Mouse (Mus musculus): ENCODE results near the gene Foxb2. TPM values are rescaled to one million over a fixed set of nuclear protein-coding genes. Genes with fewer than 3 reads are reported as not detected.

The Foxb2 gene
- total RNA-seq, 1 experiment from 2014 or later, result not detected

GRCm38 (mm10) chr19:16841001-16841400, 32.6 kb downstream of the Foxb2 start:
- ATAC-seq (replicated peaks; ENCODE audit: insufficient number of reproducible peaks, low FRiP score, low TSS enrichment, poor library complexity, severe bottlenecking), result no peak

DNA sequence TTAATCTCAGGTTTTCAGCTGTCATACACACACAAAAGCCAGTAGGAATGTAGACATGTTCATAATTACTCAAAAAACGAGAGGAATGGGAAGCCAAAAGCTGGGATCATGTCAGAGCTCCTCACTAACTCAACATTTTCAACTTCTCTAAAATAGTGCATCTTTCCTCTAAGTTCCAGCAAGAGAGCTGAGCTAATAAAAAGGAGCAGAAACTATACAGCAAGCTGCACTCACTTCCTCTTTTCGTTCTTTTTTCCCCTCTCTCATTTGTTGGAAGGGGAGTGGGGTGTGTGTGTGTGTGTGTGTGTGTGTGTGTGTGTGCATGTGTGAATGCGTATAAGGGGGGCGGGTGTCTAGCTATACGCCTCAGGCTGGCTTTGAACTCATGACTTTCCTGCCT, 45.9 kb downstream of the Foxb2 start:
- ATAC-seq (replicated peaks; ENCODE audit: insufficient number of reproducible peaks, low FRiP score, low TSS enrichment, poor library complexity, severe bottlenecking), result no peak

DNA sequence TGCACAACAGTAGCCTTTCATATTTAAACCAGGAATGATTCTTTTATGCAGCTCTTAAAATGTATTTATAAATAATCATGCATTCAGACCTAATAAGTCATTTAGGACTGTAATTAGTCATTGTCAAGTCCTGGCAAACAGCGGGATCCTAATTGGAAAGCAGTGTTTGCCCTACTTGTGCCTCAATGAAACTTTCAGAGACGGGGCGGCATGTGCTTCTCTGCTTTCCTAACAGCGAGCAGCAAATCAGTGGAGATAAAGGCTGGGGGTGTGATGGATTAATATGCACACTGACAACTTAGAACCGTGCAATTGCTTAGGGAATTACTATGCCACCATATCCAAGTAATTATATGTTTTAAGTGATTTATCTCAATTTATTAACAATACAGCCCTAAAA, 48.4 kb downstream of the Foxb2 start:
- ATAC-seq (replicated peaks; ENCODE audit: insufficient number of reproducible peaks, low FRiP score, low TSS enrichment, poor library complexity, severe bottlenecking), result no peak

Other genes starting within 250 kb of the Foxb2 start
- 48.0 to 86.5 TPM (median 52.3 TPM) in 3 replicates for gene Vps13a, start 92.9 kb downstream of the Foxb2 start, total RNA-seq (2017)
- gene Prune2, start 82.3 kb upstream of the Foxb2 start, total RNA-seq (2017), result 2.6 TPM in 1 of 3 replicates, not detected in the others